8 mouse cellular contexts compared by ENCODE assay signal in the genomic region with DNA sequence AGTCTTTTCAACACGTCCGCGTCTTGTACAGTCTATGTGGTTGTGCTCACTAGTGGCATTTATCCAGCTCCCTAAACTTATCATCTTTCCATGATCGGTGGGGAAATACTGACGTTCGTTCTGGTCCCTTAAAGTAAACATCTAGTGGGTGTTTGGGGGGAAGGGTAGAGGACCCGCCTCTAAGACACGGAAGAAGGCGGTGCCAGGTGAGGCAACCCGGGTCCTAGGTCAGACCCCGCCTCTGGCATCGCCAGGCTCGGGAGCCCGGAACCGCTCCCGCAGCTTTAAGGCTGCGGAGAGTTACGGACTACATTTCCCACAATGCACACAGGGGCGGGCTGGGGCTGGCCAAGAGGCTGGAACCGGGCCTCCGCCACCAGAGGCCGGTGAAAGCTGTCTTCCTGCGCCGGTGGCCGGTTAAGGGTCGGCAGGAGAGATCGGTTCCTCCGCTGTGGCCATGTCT. TPM values are rescaled to one million over a fixed set of nuclear protein-coding genes. Genes with fewer than 3 reads are reported as not detected.
DNase-seq lines count a peak whose midpoint lies in the region; ATAC-seq and TF ChIP-seq lines count a peak whose summit lies in the region.

A gene (plus strand): TSS at position 348 of the 463 bp plus-strand sequence.

- peak; percentile 53 for TF ChIP-seq POLR2A in cortical plate, adult 2 months (IDR thresholded peaks at IDR 0.05; ENCODE audit: extremely low read depth, insufficient read depth, low read length)

- under 1% methylated on average over 28 of the region's 28 CpGs for WGBS in hindbrain, postnatal 0 days
- WGBS in macrophage (ENCODE audit: missing documents): 1% methylated on average over 28 of the region's 28 CpGs

- DNase-seq in adipocyte (ENCODE audit: low spot score): peak; percentile 85
- peak; percentile 83 to 91 for DNase-seq in gastrocnemius, adult 8-10 months (ENCODE audit: low spot score in 2 of 2)
- DNase-seq in hindbrain, postnatal 0 days (ENCODE audit: low spot score): peak; percentile 89
- peak; percentile 84 to 87 for DNase-seq in left cerebral cortex, adult 2 months (ENCODE audit: extremely low spot score in 1 of 2, low spot score in 2 of 2)
- peak; percentile 64 for DNase-seq in retina, postnatal 7 days (ENCODE audit: low read depth, low spot score)
- DNase-seq in urinary bladder, adult 2 months (ENCODE audit: low spot score): peak; percentile 82

- ATAC-seq in hindbrain, postnatal 0 days: peak; percentile 95

- H3K9ac ChIP-seq in hindbrain, postnatal 0 days (replicated peaks; ENCODE audit: low read length): peak within 1 kb of the TSS; percentile 70

- intact Hi-C loops in left cerebral cortex, adult 2 months (cut with DNase I): no loop called here

- peak within 1 kb of the TSS; percentile 81 for H3K4me2 ChIP-seq in hindbrain, postnatal 0 days (ENCODE audit: low read depth, low read length)

- no peaks in the 10 kb centered on the region for H3K27me3 ChIP-seq in hindbrain, postnatal 0 days (ENCODE audit: insufficient read depth, low read length)

- H3K4me3 ChIP-seq in cortical plate, adult 2 months (ENCODE audit: insufficient read depth, low read length): peak within 1 kb of the TSS; percentile 78
- H3K4me3 ChIP-seq in hindbrain, postnatal 0 days (ENCODE audit: low read length): peak within 1 kb of the TSS; percentile 82
- peak within 1 kb of the TSS; percentile 73 for H3K4me3 ChIP-seq in left cerebral cortex, adult 2 months
- H3K4me3 ChIP-seq in macrophage (ENCODE audit: inconsistent target): peak within 1 kb of the TSS; percentile 88

- no peaks in the 10 kb centered on the region for H3K36me3 ChIP-seq in hindbrain, postnatal 0 days (ENCODE audit: insufficient read depth, low read length)
- no peaks in the 10 kb centered on the region for H3K36me3 ChIP-seq in macrophage (ENCODE audit: inconsistent target)

- no peak for TF ChIP-seq CTCF in cortical plate, adult 2 months (IDR thresholded peaks at IDR 0.05; ENCODE audit: extremely low read depth, insufficient read depth, low read length)
- TF ChIP-seq CTCF in hindbrain, postnatal 0 days (IDR thresholded peaks at IDR 0.05; ENCODE audit: low read depth): no peak
- no peak for TF ChIP-seq CTCF in left cerebral cortex, adult 2 months (IDR thresholded peaks at IDR 0.05)

- H3K4me1 ChIP-seq in cortical plate, adult 2 months (ENCODE audit: control insufficient read depth, insufficient read depth, low read length): no peaks in the 10 kb centered on the region; the same call in 1 of the 2 replicates
- no peaks in the 10 kb centered on the region; the same call in 1 of the 2 replicates for H3K4me1 ChIP-seq in hindbrain, postnatal 0 days (ENCODE audit: insufficient read depth, low read length)

- peaks cover 25% of the 10 kb centered on the region; the same call in 1 of the 2 replicates for H3K79me2 ChIP-seq in macrophage (ENCODE audit: inconsistent target)

- H3K9me3 ChIP-seq in hindbrain, postnatal 0 days (ENCODE audit: low read length): no peaks in the 10 kb centered on the region

- 0 out of 2 replicates have a peak within 1 kb of the TSS, but pooled peaks have one; percentile 68 for H3K27ac ChIP-seq in cortical plate, adult 2 months (ENCODE audit: insufficient read depth, low read length)
- peak within 1 kb of the TSS; percentile 79 for H3K27ac ChIP-seq in hindbrain, postnatal 0 days
- H3K27ac ChIP-seq in left cerebral cortex, adult 2 months: peak within 1 kb of the TSS; percentile 90
- H3K27ac ChIP-seq in macrophage: peak within 1 kb of the TSS; percentile 29; the same call in 1 of the 2 replicates

RNA-seq across cellular contexts. Expression of the gene that starts here (rescaled TPM):
- 29.4 and 31.2 TPM in 2 replicates for polyA plus RNA-seq in cortical plate, adult 2 months (2012; rRNA removed)
- 10 to 100 TPM; 10.8 to 14.7 (median 11.9) TPM for total RNA-seq in gastrocnemius, adult 8-10 months (2022)
- total RNA-seq in hindbrain, postnatal 0 days (2014; rRNA removed): 21.9 and 28.2 TPM in 2 replicates
- 13.2 and 13.8 TPM in 2 replicates for polyA plus RNA-seq in hindbrain, postnatal 0 days (2015; fragmentation: Nextera tagmentation; extraction: Ambion mirVana)
- total RNA-seq in left cerebral cortex, adult 2 months (2021): 10 to 100 TPM; 24.3 to 26.7 TPM
- total RNA-seq in macrophage (2018; cell fraction: chromatin; rRNA removed): 10 to 100 TPM in 20 of 26 experiments, 1 to 10 TPM in 6; 4.2 to 27.4 (median 16.0) TPM
- total RNA-seq in macrophage (2018; cell fraction: cytosol; rRNA removed): 10 to 100 TPM in 19 of 26 experiments, 1 to 10 TPM in 7; 4.8 to 13.4 (median 11.1) TPM
- 10 to 100 TPM in 16 of 26 experiments, 1 to 10 TPM in 10; 3.7 to 23.1 (median 12.3) TPM for total RNA-seq in macrophage (2018; cell fraction: nucleus; rRNA removed)
- 8.2 to 10.9 TPM (median 8.7 TPM) in 3 replicates for polyA plus RNA-seq in macrophage (2018)
- polyA plus RNA-seq in urinary bladder, adult 2 months (2012; rRNA removed): 33.2 and 35.4 TPM in 2 replicates

Comparison
In these comparisons a context has a peak if more than half of its experiments do, and no peak if none do; other contexts are left out.
1. Peak in every context shown above with its lines: DNase-seq, ATAC-seq, H3K4me3 ChIP-seq and H3K27ac ChIP-seq.
2. H3K27ac ChIP-seq: peak in every context shown above with its lines; median percentile 90 in left cerebral cortex, adult 2 months; 79 in hindbrain, postnatal 0 days; 68 in cortical plate, adult 2 months; 29 in macrophage.